Mouse (Mus musculus): ENCODE measurements around the gene Racgap1. TPM values are rescaled to one million over a fixed set of nuclear protein-coding genes. Genes with fewer than 3 reads are reported as not detected.

Gene Racgap1
- polyA plus RNA-seq (2016; fragmentation: Nextera tagmentation; extraction: Ambion mirVana) = 193 and 219 TPM in 2 replicates

DNA sequence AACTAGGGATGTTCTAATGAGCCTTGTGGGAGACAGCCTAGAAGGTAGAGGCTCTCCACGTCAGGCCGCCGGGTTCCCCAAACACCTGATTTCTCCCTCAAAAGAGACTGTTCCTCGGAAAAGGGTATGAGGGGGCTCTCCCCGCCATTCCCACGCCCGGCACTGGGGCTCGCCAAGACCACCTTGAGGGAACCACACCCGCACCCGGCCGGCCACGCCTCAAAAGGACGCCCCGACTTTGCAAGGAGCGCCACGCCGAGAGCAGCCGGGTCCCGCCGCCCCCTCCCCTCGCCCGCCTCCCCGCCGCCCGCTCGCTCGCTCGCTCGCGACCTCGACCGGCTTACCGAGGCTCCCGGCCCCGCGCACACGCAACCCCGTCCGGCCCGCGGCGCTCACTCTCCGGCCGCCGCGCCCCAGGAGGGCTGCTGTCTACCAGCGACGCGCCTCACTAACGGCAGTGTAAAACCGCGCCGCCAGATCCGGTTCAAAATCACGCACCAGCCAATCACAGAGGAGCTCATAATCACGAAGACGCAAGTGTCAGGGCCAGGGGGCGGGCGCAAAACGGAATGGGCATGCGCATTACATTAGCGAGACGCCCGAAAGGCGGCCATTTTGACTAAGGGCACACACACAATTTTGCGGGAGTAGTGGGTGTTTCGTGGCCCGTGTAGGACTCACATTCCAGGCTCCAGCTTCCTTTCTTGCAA, at the start of gene Racgap1:
Racgap1 (minus strand) TSS at position 494 of the 710 bp plus-strand sequence.
- Histone ChIP-seq H3K4me3 (peak within 1 kb of the TSS; percentile 97), H3K4me1 (replicated peaks) (peaks cover 72% of the 10 kb centered on the region), H3K9me3 (no peaks in the 10 kb centered on the region), H3K36me3 (no peaks in the 10 kb centered on the region), H3K27me3 (ENCODE audit: insufficient read depth, poor library complexity, severe bottlenecking) (peaks cover 43% of the 10 kb centered on the region), H3K27ac (peak within 1 kb of the TSS; percentile 97)
- under 1% methylated on average over 68 of the region's 68 CpGs for WGBS
- DNase-seq (ENCODE audit: low spot score) = peak; percentile 97

DNA sequence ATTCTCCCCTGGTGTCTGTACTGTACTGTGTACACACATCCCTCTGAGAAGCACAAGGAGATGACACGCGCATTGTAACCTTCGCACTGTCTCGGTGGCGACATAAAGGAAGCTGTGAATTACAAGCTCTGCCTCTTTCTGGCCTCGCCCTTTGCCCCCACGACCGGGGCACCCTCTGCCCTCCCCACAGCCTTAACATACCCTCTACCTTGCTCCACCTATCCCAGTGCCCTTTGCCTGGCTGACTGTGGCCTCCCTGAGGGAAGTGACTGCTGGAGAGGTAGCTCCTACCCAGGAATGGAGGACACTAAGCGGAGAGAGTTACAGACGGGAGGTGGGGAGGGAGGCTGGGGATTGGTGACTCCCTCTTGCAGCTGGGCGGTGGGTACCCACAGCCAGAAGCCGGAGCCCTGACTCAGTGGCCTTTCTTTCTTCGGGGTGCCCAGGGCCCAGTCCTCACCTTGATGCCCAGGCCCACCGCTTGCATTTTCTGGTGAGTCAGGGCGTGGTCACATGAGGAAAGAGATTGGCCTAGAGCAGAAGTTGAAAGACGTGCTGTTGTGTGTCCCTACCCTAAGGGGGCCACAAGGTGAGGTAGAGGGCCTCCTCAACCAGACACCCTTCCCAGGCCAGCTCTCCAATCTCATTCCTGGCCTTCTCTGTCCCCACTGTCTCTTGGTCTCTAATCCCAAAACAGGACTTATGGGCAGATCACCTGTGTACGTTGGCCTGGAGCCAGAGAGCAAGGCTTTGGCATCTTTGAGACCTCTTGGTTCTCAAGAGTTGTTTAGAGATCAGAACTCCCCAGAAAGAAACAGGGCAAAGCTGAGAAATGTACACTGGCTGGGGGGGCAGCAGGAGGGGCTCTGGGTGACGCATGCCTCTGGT, 49.0 kb upstream of the Racgap1 start:
- Histone ChIP-seq H3K4me3 (no peak overlapping the region), H3K9me3 (no peaks in the 10 kb centered on the region), H3K36me3 (peaks cover 49% of the 10 kb centered on the region), H3K4me1 (replicated peaks) (peaks cover 59% of the 10 kb centered on the region), H3K27me3 (ENCODE audit: insufficient read depth, poor library complexity, severe bottlenecking) (peaks cover 28% of the 10 kb centered on the region), H3K27ac (no peak overlapping the region)
- no peak for DNase-seq (ENCODE audit: low spot score)
- 89% methylated on average over 18 of the region's 18 CpGs for WGBS

DNA sequence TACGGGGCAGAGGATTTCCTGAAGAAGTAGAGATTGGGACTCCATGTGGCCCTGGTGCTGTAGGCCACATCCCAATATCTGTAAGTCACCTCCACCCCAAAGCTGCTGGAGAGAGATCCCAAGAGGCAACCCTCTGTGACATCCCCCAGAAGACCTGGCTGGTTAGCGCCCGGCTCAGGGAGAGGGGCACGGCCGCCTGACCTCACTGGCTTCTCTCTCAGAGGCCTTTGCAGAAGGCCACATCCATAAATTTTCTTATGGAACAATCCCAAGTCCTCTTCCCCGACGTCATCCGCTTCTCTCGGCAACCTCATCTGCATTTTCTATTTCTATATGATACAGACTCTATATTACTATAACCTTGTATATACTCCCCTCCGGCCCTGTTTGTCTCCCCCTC, 48.3 kb upstream of the Racgap1 start:
- Histone ChIP-seq H3K36me3 (peaks cover 48% of the 10 kb centered on the region), H3K9me3 (no peaks in the 10 kb centered on the region), H3K4me3 (no peak overlapping the region), H3K4me1 (replicated peaks) (peaks cover 59% of the 10 kb centered on the region), H3K27ac (no peak overlapping the region), H3K27me3 (ENCODE audit: insufficient read depth, poor library complexity, severe bottlenecking) (peaks cover 28% of the 10 kb centered on the region)
- no peak for DNase-seq (ENCODE audit: low spot score)
- 88% methylated on average over 10 of the region's 10 CpGs for WGBS

DNA sequence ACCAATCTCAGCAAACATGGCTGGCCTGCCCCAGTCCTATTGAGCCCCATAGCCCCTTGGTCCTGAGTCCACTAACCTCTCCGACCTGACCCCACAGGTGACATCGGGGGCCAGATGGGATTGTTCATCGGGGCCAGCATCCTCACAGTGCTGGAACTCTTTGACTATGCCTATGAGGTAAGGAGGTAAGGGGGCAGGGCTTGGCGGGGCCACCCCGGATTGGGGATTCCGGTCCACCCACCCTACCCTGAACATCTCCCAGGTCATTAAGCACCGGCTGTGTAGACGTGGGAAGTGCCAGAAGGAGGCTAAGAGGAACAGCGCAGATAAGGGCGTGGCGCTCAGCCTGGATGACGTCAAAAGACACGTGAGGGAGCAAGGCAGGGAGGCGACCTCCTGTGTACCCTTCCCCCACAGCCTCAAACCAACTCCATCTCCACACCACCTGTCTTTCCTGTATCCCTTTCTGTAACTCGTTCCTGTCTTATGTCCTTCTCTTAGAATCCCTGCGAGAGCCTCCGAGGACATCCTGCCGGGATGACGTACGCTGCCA, 47.2 kb upstream of the Racgap1 start:
- H3K4me1 ChIP-seq (replicated peaks) = peaks cover 54% of the 10 kb centered on the region
- no peak for DNase-seq (ENCODE audit: low spot score)
- H3K9me3 ChIP-seq = no peaks in the 10 kb centered on the region
- peaks cover 28% of the 10 kb centered on the region for H3K27me3 ChIP-seq (ENCODE audit: insufficient read depth, poor library complexity, severe bottlenecking)
- no peak overlapping the region for H3K27ac ChIP-seq
- WGBS = 44% methylated on average over 20 of the region's 20 CpGs
- no peak overlapping the region for H3K4me3 ChIP-seq
- peaks cover 37% of the 10 kb centered on the region for H3K36me3 ChIP-seq

DNA sequence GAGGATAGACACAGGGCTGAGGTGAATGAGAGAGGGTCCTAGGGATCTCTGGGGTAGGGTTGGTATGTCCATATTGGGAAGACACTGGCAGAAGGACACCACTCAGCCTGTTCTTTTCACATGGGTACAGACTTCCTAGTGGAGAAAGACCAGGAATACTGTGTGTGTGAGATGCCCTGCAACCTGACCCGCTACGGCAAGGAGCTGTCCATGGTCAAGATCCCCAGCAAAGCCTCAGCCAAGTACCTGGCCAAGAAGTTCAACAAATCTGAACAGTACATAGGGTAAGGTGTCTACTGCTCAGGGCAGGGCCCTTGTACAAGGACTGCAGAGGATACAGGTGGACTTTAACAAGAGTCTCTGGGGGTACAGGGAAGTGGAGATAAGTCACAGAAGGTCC, 45.9 kb upstream of the Racgap1 start:
- 44% methylated on average over 2 of the region's 2 CpGs for WGBS
- H3K9me3 ChIP-seq = no peaks in the 10 kb centered on the region
- H3K27me3 ChIP-seq (ENCODE audit: insufficient read depth, poor library complexity, severe bottlenecking) = peaks cover 28% of the 10 kb centered on the region
- peaks cover 48% of the 10 kb centered on the region for H3K4me1 ChIP-seq (replicated peaks)
- H3K4me3 ChIP-seq = no peak overlapping the region
- H3K36me3 ChIP-seq = peaks cover 30% of the 10 kb centered on the region; the same call in 1 of the 2 replicates
- DNase-seq (ENCODE audit: low spot score) = no peak
- no peak overlapping the region for H3K27ac ChIP-seq

DNA sequence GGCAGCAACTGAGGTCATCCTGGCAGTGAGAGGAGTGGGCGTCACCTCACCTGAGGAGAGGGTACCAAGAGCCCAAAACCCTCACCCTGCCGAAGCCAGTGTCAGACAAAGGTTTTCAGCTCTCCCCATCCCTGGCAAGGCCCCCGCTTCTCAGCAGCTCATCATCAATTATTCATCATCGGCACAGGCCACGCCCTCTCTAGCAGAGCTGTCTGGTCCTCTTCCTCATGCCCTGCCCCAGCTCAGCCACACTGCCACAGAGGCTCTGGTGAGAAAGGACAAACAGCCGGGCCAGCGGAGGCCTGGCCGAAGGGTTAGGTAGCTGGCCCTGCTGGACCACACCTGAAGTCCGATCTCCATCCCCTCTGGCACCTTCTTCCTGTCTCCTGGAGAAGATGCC, 40.5 kb upstream of the Racgap1 start:
- 57% methylated on average over 9 of the region's 9 CpGs for WGBS
- no peaks in the 10 kb centered on the region for H3K9me3 ChIP-seq
- peak; percentile 31 for DNase-seq (ENCODE audit: low spot score)
- H3K27ac ChIP-seq = peak overlapping the region; percentile 82
- H3K27me3 ChIP-seq (ENCODE audit: insufficient read depth, poor library complexity, severe bottlenecking) = peaks cover 16% of the 10 kb centered on the region
- peaks cover 49% of the 10 kb centered on the region for H3K4me1 ChIP-seq (replicated peaks)
- peaks cover 14% of the 10 kb centered on the region; the same call in 1 of the 2 replicates for H3K36me3 ChIP-seq
- peak overlapping the region; percentile 18; the same call in 1 of the 2 replicates for H3K4me3 ChIP-seq

DNA sequence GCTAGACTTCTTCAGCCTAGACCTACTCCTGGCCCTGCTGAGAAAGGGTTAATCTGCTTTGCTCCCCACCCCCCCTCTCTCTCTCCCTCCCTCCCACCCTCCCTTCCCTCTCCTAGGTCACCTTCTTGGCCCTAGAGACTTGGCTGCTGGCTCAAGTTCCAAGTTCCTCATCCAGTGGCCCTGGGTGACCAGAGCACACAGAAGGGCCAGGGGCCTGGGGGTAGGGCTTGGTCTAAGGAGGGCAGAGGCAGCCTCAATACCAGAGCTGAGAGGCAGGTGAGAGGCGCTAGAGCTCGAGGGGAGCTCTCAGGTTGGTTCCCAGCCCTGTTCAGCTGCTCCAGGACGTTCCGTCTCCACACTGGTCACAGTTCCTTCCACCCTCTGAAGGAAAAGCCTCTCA, 39.5 kb upstream of the Racgap1 start:
- WGBS = 29% methylated on average over 4 of the region's 4 CpGs
- H3K27ac ChIP-seq = peak overlapping the region; percentile 65; the same call in 1 of the 2 replicates

DNA sequence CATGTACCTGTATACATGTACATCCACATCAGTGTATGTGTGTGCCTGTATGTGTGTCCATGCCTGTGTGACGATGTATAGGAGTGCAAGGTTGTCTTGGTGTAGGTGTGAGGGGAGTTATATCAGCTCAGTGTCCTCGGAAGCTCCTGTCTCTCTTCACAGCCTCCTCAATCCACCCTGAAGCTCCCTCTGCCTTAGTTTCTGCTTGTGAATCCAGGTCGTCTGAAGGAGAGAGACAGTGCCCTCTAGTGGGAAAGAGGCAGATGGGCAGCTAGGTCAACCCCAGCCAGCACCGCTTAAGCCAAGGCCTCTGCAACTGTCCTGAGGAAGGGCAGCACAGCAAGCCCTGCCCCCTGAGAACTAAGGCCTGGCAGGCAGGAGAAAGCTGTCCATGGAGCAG, 37.3 kb upstream of the Racgap1 start:
- Histone ChIP-seq H3K4me1 (replicated peaks) (peaks cover 38% of the 10 kb centered on the region), H3K27ac (peak overlapping the region; percentile 9; the same call in 1 of the 2 replicates), H3K4me3 (no peak overlapping the region), H3K9me3 (no peaks in the 10 kb centered on the region), H3K36me3 (no peaks in the 10 kb centered on the region), H3K27me3 (ENCODE audit: insufficient read depth, poor library complexity, severe bottlenecking) (0 out of 2 replicates have a peak, but pooled peaks cover 8% of the 10 kb centered on the region)
- DNase-seq (ENCODE audit: low spot score) = peak; percentile 66
- 4% methylated on average over 4 of the region's 4 CpGs for WGBS

More for the DNA sequence above, 39.5 kb upstream of the Racgap1 start:
- DNase-seq (ENCODE audit: low spot score) = peak; percentile 6
- peaks cover 5% of the 10 kb centered on the region; the same call in 1 of the 2 replicates for H3K36me3 ChIP-seq
- H3K9me3 ChIP-seq = no peaks in the 10 kb centered on the region
- peaks cover 47% of the 10 kb centered on the region for H3K4me1 ChIP-seq (replicated peaks)
- H3K27me3 ChIP-seq (ENCODE audit: insufficient read depth, poor library complexity, severe bottlenecking) = 0 out of 2 replicates have a peak, but pooled peaks cover 8% of the 10 kb centered on the region
- H3K4me3 ChIP-seq = peak overlapping the region; percentile 6; the same call in 1 of the 2 replicates

DNA sequence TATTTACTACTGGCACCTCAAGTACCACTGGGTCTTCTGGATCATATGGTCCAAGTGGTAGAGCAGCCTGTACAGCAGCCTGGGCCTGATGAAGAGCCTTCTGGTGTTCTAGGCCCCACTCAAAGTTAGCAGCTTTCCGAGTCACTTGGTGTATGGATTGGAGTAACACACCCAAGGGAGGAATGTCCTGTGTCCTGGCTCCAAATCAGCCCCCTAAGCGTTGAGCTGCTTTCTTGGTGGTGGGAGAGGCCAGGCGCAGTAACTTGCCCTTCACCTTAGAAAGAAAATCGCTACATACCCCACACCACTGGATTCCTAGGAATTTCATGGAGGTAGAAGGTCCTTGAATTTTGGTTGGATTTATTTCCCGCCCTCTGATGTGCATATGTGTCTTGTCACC, 32.7 kb upstream of the Racgap1 start:
- 93% methylated on average over 5 of the region's 5 CpGs for WGBS
- Histone ChIP-seq H3K36me3 (no peaks in the 10 kb centered on the region), H3K4me1 (replicated peaks) (peaks cover 12% of the 10 kb centered on the region), H3K4me3 (no peak overlapping the region), H3K27me3 (ENCODE audit: insufficient read depth, poor library complexity, severe bottlenecking) (no peaks in the 10 kb centered on the region), H3K27ac (no peak overlapping the region), H3K9me3 (no peaks in the 10 kb centered on the region)
- no peak for DNase-seq (ENCODE audit: low spot score)

DNA sequence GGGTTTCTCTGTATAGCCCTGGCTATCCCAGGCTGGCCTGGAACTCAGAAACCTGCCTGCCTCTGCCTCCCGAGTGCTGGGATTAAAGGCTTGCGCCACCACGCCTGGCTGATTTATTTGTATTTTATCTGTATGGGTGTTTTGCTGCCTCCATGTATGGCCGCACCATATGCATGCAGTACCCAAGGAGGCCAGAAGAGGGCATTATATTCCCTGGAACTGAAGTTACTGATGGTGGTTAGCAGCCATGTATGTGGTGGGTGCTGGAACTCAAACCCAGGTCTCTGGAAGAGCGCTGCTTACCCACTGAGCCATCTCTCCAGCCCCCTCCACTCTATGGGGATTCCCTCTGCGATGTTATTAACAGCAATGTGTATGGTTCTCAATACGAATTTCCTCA, 31.4 kb upstream of the Racgap1 start:
- H3K9me3 ChIP-seq = no peaks in the 10 kb centered on the region
- H3K4me3 ChIP-seq = no peak overlapping the region
- H3K36me3 ChIP-seq = no peaks in the 10 kb centered on the region
- H3K27me3 ChIP-seq (ENCODE audit: insufficient read depth, poor library complexity, severe bottlenecking) = no peaks in the 10 kb centered on the region
- H3K27ac ChIP-seq = no peak overlapping the region
- 91% methylated on average over 7 of the region's 7 CpGs for WGBS
- no peak for DNase-seq (ENCODE audit: low spot score)
- H3K4me1 ChIP-seq (replicated peaks) = peaks cover 15% of the 10 kb centered on the region

DNA sequence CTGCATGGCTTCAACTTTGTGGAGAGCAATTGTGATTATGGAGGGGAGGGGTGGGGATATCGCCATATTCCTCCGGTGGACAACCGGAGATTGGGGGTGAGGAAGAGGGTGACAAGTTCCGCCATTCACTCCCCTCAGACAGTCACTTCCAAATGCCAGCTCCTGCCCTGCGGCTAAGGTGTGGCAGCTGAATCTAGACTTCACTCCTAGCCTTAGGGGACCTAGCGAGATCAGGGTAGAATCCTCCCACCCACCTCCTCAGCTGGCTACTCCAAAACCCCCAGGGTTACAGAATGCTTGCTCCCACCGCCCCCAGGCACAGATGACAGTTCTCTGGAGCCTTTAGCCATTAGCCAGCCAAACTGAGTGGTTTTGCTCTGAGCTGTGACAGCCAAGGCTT, 27.6 kb upstream of the Racgap1 start:
- Histone ChIP-seq H3K27me3 (ENCODE audit: insufficient read depth, poor library complexity, severe bottlenecking) (peaks cover 5% of the 10 kb centered on the region; the same call in 1 of the 2 replicates), H3K4me1 (replicated peaks) (peaks cover 31% of the 10 kb centered on the region), H3K4me3 (no peak overlapping the region), H3K27ac (peak overlapping the region; percentile 57), H3K36me3 (no peaks in the 10 kb centered on the region), H3K9me3 (no peaks in the 10 kb centered on the region)
- DNase-seq (ENCODE audit: low spot score) = no peak
- WGBS = 59% methylated on average over 7 of the region's 7 CpGs

DNA sequence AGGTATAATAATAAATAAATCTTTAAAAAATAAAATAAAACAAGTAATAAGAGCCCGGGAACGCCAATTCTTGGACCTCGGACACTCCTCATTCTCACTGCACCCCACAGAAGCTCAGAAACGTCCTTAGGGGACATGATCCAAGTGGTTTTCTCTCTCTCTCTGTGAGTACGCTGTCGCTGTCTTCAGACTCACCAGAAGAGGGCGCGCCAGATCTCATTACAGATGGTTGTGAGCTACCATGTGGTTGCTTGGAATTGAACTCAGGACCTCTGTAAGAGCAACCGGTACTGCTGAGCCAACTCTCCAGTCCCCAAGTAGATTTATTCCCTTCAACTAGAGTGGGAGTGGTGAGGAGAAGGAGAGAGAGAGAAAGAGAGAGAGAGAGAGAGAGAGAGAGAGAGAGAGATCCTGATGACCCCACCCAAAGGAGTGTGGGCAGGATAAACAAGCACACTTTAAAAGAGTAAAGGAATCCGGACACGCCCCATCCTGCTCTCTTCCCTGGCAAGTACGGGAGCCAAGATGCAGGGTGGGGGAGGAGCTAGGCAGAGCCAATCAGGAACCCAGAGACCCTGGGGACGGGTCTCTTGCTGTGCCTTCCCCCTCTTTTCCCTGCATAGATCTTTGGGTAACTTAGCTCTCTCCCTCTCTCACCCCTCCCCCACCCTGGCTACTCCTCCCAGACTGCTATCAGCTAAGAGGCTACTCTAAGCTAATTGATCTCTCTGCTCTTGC, 26.8 kb upstream of the Racgap1 start:
- 15% methylated on average over 13 of the region's 13 CpGs for WGBS
- H3K4me1 ChIP-seq (replicated peaks) = peaks cover 34% of the 10 kb centered on the region
- peak; percentile 47 for DNase-seq (ENCODE audit: low spot score)

More for the DNA sequence above, 26.8 kb upstream of the Racgap1 start:
- Histone ChIP-seq H3K4me3 (no peak overlapping the region), H3K9me3 (no peaks in the 10 kb centered on the region), H3K27me3 (ENCODE audit: insufficient read depth, poor library complexity, severe bottlenecking) (peaks cover 13% of the 10 kb centered on the region), H3K36me3 (no peaks in the 10 kb centered on the region), H3K27ac (peak overlapping the region; percentile 42; the same call in 1 of the 2 replicates)

Data from hindbrain, embryonic 10.5 days (tissue).